Mouse (Mus musculus) urinary bladder, postnatal 36 days (tissue): ENCODE measurements around the gene March10.

Source experiments
- DNase-seq, 2 experiments: peaks; one replicate each; pipeline ENCODE4 v3.0.0; 2022; ENCODE audit warnings: low spot score in 2 of 2, mixed read lengths in 1 of 2

March10 gene

DNA sequence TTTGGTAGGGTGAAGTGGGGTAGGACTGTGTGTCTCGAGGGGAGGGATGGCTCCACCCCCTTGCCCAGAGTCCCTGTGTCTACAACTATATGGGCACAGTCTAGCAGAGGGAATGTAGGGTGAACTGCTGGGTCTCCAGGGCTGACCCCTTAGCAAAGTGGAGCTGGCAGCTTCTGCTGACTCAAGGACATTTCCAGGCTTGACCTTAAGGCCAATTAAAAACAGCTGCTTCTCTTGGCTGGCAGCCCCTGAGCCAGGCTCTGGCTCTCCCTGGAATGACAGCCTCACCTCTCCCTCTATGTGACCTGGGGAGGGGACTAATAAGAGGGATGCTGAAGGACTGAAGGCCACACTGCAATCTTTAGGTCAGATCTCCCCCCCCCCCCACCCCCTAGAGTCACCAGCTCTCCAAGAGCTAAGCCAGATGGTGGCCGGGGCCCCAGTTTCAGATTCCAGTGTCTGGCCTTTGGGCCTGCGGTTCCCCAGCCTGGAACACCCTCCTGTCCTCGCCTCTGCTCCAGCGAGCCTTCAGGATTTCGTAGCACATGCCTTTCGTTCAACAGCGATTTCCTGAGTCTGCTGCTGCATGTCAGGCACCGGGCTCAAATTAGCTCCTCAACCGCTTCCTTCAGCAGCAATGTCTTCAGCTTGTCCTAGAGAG, 143.4 kb downstream of the March10 start:
- DNase-seq, result no peak

- DNase-seq, result no peak
Observed at GRCm38 (mm10) chr11:105312311-105312942, 144.1 kb downstream of the March10 start.

GRCm38 (mm10) chr11:105311291-105311975, 145.1 kb downstream of the March10 start:
- DNase-seq, result peak in 1 of 2 experiments; percentile 37
